In the genomic region with DNA sequence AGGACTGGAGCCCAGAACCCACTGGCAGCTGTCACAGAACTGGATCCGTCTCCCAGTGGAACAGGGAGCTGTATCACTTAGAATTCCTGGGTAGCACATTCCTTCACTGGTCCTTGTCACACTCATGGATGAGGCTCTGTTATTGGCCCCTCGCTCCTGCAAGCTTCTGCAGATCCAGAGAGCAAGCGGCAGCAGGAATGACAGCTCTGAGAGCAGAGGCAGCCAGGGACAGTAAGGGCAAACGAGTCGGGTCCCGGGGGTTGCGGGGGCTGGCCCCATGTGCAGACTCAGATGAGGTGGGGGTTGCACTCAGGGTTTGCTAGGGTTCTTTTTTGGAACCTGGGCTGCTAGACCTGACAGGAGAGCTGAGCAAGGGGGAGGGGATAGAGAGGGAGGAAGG, we compare ENCODE assay signal across 9 mouse cellular contexts.
DNase-seq lines count a peak whose midpoint lies in the region; ATAC-seq and TF ChIP-seq lines count a peak whose summit lies in the region.
"Had no signal": no experiment of that assay in that cellular context is flagged by ENCODE, and none has a peak within 500 bp of the region (broad histone marks: within the 10 kb centered on the region; RNA-seq: fewer than 3 reads in every experiment).

No protein-coding gene starts in this region.

- ATAC-seq in kidney, postnatal 0 days (replicated peaks; ENCODE audit: low FRiP score, low read depth): no peak
- ATAC-seq in hindbrain, embryonic 11.5 days (ENCODE audit: low FRiP score): peak; percentile 33; the same call in 1 of the 2 replicates
- peak; percentile 48 for ATAC-seq in midbrain, embryonic 15.5 days (replicated peaks)
- ATAC-seq: Patski had no signal

- H3K27me3 ChIP-seq in kidney, postnatal 0 days (ENCODE audit: insufficient read depth, low read length): no peaks in the 10 kb centered on the region
- peaks cover 100% of the 10 kb centered on the region for H3K27me3 ChIP-seq in embryonic facial prominence, embryonic 10.5 days (replicated peaks; ENCODE audit: low read depth, poor library complexity, severe bottlenecking)
- peaks cover 19% of the 10 kb centered on the region for H3K27me3 ChIP-seq in hindbrain, embryonic 11.5 days (ENCODE audit: control insufficient read depth, insufficient read depth, low read length)
- peaks cover 47% of the 10 kb centered on the region for H3K27me3 ChIP-seq in midbrain, embryonic 15.5 days (replicated peaks)

- no peaks in the 10 kb centered on the region for H3K36me3 ChIP-seq in kidney, postnatal 0 days (ENCODE audit: insufficient read depth, low read length)
- H3K36me3 ChIP-seq in embryonic facial prominence, embryonic 10.5 days (replicated peaks): no peaks in the 10 kb centered on the region
- no peaks in the 10 kb centered on the region for H3K36me3 ChIP-seq in hindbrain, embryonic 11.5 days (ENCODE audit: control insufficient read depth, insufficient read depth, low read length)
- no peaks in the 10 kb centered on the region for H3K36me3 ChIP-seq in midbrain, embryonic 15.5 days (replicated peaks)

- peak overlapping the region; percentile 45 for H3K4me2 ChIP-seq in kidney, postnatal 0 days (ENCODE audit: low read length)
- H3K4me2 ChIP-seq in hindbrain, embryonic 11.5 days (replicated peaks; ENCODE audit: low read depth, low read length): peak overlapping the region; percentile 49
- peak overlapping the region; percentile 64 for H3K4me2 ChIP-seq in midbrain, embryonic 15.5 days

- H3K27ac ChIP-seq in kidney, postnatal 0 days: no peak overlapping the region
- no peak overlapping the region; the same call in 1 of the 2 replicates for H3K27ac ChIP-seq in embryonic facial prominence, embryonic 10.5 days (replicated peaks)
- H3K27ac ChIP-seq in hindbrain, embryonic 11.5 days (ENCODE audit: low read depth, low read length): no peak overlapping the region
- H3K27ac ChIP-seq in midbrain, embryonic 15.5 days: no peak overlapping the region

- no peak overlapping the region for H3K9ac ChIP-seq in kidney, postnatal 0 days (ENCODE audit: low read depth, low read length)
- H3K9ac ChIP-seq in hindbrain, embryonic 11.5 days (ENCODE audit: low read depth, low read length): no peak overlapping the region
- peak overlapping the region; percentile 41; the same call in 1 of the 2 replicates for H3K9ac ChIP-seq in midbrain, embryonic 15.5 days

- TF ChIP-seq CTCF in kidney, postnatal 0 days (IDR thresholded peaks at IDR 0.05; ENCODE audit: low read depth): no peak

- no peaks in the 10 kb centered on the region for H3K4me1 ChIP-seq in kidney, postnatal 0 days (replicated peaks; ENCODE audit: insufficient read depth, low read length)
- H3K4me1 ChIP-seq in embryonic facial prominence, embryonic 10.5 days: peaks cover 31% of the 10 kb centered on the region
- no peaks in the 10 kb centered on the region for H3K4me1 ChIP-seq in hindbrain, embryonic 11.5 days (replicated peaks; ENCODE audit: control insufficient read depth, insufficient read depth, low read length)
- peaks cover 11% of the 10 kb centered on the region; the same call in 1 of the 2 replicates for H3K4me1 ChIP-seq in midbrain, embryonic 15.5 days

- H3K9me3 ChIP-seq in kidney, postnatal 0 days (replicated peaks; ENCODE audit: low read length): no peaks in the 10 kb centered on the region
- no peaks in the 10 kb centered on the region for H3K9me3 ChIP-seq in embryonic facial prominence, embryonic 10.5 days
- H3K9me3 ChIP-seq in hindbrain, embryonic 11.5 days (ENCODE audit: control insufficient read depth, low read length): no peaks in the 10 kb centered on the region
- H3K9me3 ChIP-seq in midbrain, embryonic 15.5 days: no peaks in the 10 kb centered on the region

- H3K4me3 ChIP-seq in kidney, postnatal 0 days (replicated peaks; ENCODE audit: low read depth, low read length): no peak overlapping the region
- H3K4me3 ChIP-seq in embryonic facial prominence, embryonic 10.5 days: peak overlapping the region; percentile 52
- H3K4me3 ChIP-seq in hindbrain, embryonic 11.5 days (ENCODE audit: low read depth, low read length): no peak overlapping the region
- peak overlapping the region; percentile 35 for H3K4me3 ChIP-seq in midbrain, embryonic 15.5 days

- WGBS in kidney, postnatal 0 days: 27% methylated on average over 7 of the region's 7 CpGs
- 29% methylated on average over 7 of the region's 7 CpGs for WGBS in embryonic facial prominence, embryonic 10.5 days
- WGBS in hindbrain, embryonic 11.5 days: 8% methylated on average over 7 of the region's 7 CpGs
- 15% methylated on average over 7 of the region's 7 CpGs for WGBS in midbrain, embryonic 15.5 days

- DNase-seq in kidney, postnatal 0 days (ENCODE audit: low spot score): no peak
- DNase-seq in kidney, postnatal 10 days: no peak
- peak; percentile 17 for DNase-seq in embryonic facial prominence, embryonic 10.5 days (ENCODE audit: low spot score)
- DNase-seq in hindbrain, embryonic 11.5 days (ENCODE audit: low spot score): no peak
- DNase-seq in gastrocnemius, adult 18-20 months (ENCODE audit: low spot score): no peak
- DNase-seq in frontal cortex, postnatal 25 days (ENCODE audit: low spot score in 2 of 2): no peak
- DNase-seq in spleen, postnatal 14 days (ENCODE audit: low spot score in 2 of 2): no peak

Comparison
In these comparisons a context has a peak if more than half of its experiments do, and no peak if none do; other contexts are left out.
1. H3K4me3 ChIP-seq: peak in embryonic facial prominence, embryonic 10.5 days (single experiment) and midbrain, embryonic 15.5 days (single experiment); none in kidney, postnatal 0 days (single experiment) and hindbrain, embryonic 11.5 days (single experiment).
2. Peak in every context shown above with its lines, with median percentiles within 50 percentile points of each other: H3K4me2 ChIP-seq.